Mouse (Mus musculus) ES-E14 (cell line): ENCODE data around the gene Pla2g4a.

ENCODE experiments used
- CHD2 ChIP-seq: IDR thresholded peaks from 2 replicates; pipeline ENCODE4 v1.6.1; 2014; ENCODE audit warnings: mild to moderate bottlenecking, low read depth, low read length, inconsistent platforms
- HCFC1 ChIP-seq: IDR thresholded peaks from 2 replicates; pipeline ENCODE4 v1.6.1; 2012; ENCODE audit warnings: low read length, inconsistent platforms, borderline replicate concordance; ENCODE audit not compliant: insufficient read depth
- ZNF384 ChIP-seq: IDR thresholded peaks from 2 replicates; pipeline ENCODE4 v1.6.1; 2012; ENCODE audit warnings: low read depth, low read length, inconsistent platforms

DNA sequence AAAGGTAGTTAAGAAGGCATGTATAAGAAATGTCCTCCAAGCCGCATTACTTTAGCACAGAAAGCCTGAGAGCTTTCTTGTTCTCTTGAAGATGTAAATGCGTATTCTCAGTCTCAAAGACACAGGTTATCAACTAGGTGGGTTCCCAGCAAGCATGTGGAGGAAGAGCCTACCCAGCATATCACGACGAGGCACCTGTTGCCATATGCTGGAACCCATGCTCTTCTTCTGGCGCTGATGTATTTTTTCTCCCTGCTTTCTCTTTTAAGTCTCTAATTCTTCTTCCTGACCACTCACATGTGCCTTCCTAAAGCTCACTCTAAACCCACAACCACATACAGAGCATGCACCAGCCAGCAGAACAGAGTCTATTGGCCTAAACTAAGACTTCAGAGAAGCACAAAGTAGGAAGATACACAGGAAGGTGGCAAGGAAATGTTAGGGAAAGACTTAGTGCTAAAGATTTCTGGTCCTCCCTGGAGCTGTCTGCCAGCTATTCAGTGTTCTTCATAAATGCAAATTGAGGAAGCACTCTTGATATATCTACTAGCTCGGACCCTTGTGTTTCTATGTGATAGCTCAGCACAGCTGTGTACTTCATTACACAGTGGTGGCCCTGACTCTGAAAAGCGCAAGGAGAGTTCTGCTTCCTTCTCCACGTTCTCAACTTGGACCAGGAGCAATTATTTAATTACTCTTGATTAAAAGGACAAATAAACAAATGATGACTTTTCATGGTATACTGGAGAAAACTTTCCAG, 12.8 kb downstream of the Pla2g4a start:
- TF ChIP-seq HCFC1 (no peak), ZNF384 (no peak), CHD2 (no peak)
